Mouse (Mus musculus) MEL (cell line): ENCODE measurements around the gene Npm1. TPM values are rescaled to one million over a fixed set of nuclear protein-coding genes. Genes with fewer than 3 reads are reported as not detected.

Experiments
- DNase-seq: peaks from one replicate; pipeline ENCODE4 v3.0.0; 2011; ENCODE audit warnings: low read depth, low spot score
- H3K27ac ChIP-seq: 2 replicates; pipeline ENCODE4 v1.5.1; 2012; ENCODE audit warnings: low read depth, mild to moderate bottlenecking, control low read depth, low read length, moderate library complexity; ENCODE audit not compliant: control insufficient read depth
- H3K27me3 ChIP-seq, 2 experiments: fragments of 150-350 bp in 1 of 2; sonication (generic) in 1 of 2; 2 replicates each; pipeline ENCODE4 v1.6.1; 2012; ENCODE audit warnings: low read length in 2 of 2, mild to moderate bottlenecking in 2 of 2, improper control_type of control experiment in 1 of 2, moderate library complexity in 1 of 2; ENCODE audit not compliant: insufficient read depth in 2 of 2, control insufficient read depth in 1 of 2
- H3K36me3 ChIP-seq, 2 experiments: 2 replicates each; pipeline ENCODE4 v1.6.1; 2012 to 2014; ENCODE audit warnings: low read length in 2 of 2, improper control_type of control experiment in 1 of 2, inconsistent platforms in 1 of 2, mild to moderate bottlenecking in 1 of 2; ENCODE audit not compliant: insufficient read depth in 2 of 2, control insufficient read depth in 1 of 2
- H3K4me1 ChIP-seq, 2 experiments: fragments of 150-350 bp in 1 of 2; sonication (generic) in 1 of 2; 2 replicates each; pipeline ENCODE4 v1.6.1; 2012; ENCODE audit warnings: low read length in 2 of 2, improper control_type of control experiment in 1 of 2, mild to moderate bottlenecking in 1 of 2; ENCODE audit not compliant: insufficient read depth in 2 of 2, control insufficient read depth in 1 of 2
- H3K4me3 ChIP-seq, 2 experiments: fragments of 150-350 bp in 1 of 2; sonication (generic) in 1 of 2; 2 replicates each; pipeline ENCODE4 v1.5.1; 2012; ENCODE audit warnings: low read depth in 2 of 2, low read length in 2 of 2, mild to moderate bottlenecking in 2 of 2, moderate library complexity in 2 of 2, control low read depth in 1 of 2, improper control_type of control experiment in 1 of 2; ENCODE audit not compliant: control insufficient read depth in 1 of 2, insufficient read depth in 1 of 2
- H3K79me2 ChIP-seq: 2 replicates; pipeline ENCODE4 v1.6.1; 2012; ENCODE audit warnings: mild to moderate bottlenecking, low read length, moderate library complexity; ENCODE audit not compliant: control insufficient read depth, poor library complexity, insufficient read depth
- H3K9ac ChIP-seq: 2 replicates; pipeline ENCODE4 v1.6.1; 2012; ENCODE audit warnings: low read depth, mild to moderate bottlenecking, control low read depth, low read length, moderate library complexity; ENCODE audit not compliant: control insufficient read depth, poor library complexity, severe bottlenecking
- H3K9me3 ChIP-seq: fragments of 150-350 bp; sonication (generic); replicated peaks from 2 replicates; pipeline ENCODE4 v1.6.1; 2012; ENCODE audit warnings: mild to moderate bottlenecking, low read length, improper control_type of control experiment, moderate library complexity; ENCODE audit not compliant: insufficient read depth
- BHLHE40 ChIP-seq: IDR thresholded peaks from 2 replicates; pipeline ENCODE4 v1.6.1; 2012; ENCODE audit warnings: low read depth, mild to moderate bottlenecking, inconsistent platforms, low read length, improper control_type of control experiment, borderline replicate concordance
- CHD2 ChIP-seq: IDR thresholded peaks from 2 replicates; pipeline ENCODE4 v1.6.1; 2011; ENCODE audit warnings: low read length, improper control_type of control experiment
- CTCF ChIP-seq, 3 experiments: IDR thresholded peaks in 2 of 3; conservative IDR thresholded peaks in 1 of 3; 2 replicates each; pipeline ENCODE4 v1.5.1; 2011 to 2012; ENCODE audit warnings: low read length in 3 of 3, low read depth in 2 of 3, mild to moderate bottlenecking in 2 of 3, improper control_type of control experiment in 1 of 3, inconsistent platforms in 1 of 3, mixed read lengths in 1 of 3, moderate library complexity in 1 of 3; ENCODE audit not compliant: control insufficient read depth in 1 of 3, insufficient read depth in 1 of 3, poor library complexity in 1 of 3, severe bottlenecking in 1 of 3
- E2F4 ChIP-seq: IDR thresholded peaks from 2 replicates; pipeline ENCODE4 v1.6.1; 2011; ENCODE audit warnings: low read depth, low read length, improper control_type of control experiment, borderline replicate concordance
- ELF1 ChIP-seq: IDR thresholded peaks from 2 replicates; pipeline ENCODE4 v1.6.1; 2014; ENCODE audit warnings: low read depth, mild to moderate bottlenecking, inconsistent platforms, low read length, improper control_type of control experiment, moderate library complexity
- EP300 ChIP-seq, 2 experiments: IDR thresholded peaks; 2 replicates each; pipeline ENCODE4 v1.6.1; 2011; ENCODE audit warnings: improper control_type of control experiment in 2 of 2, low read length in 2 of 2, low read depth in 1 of 2, mild to moderate bottlenecking in 1 of 2
- GATA1 ChIP-seq: IDR thresholded peaks from 2 replicates; pipeline ENCODE4 v1.6.1; 2011; ENCODE audit warnings: low read depth, low read length, improper control_type of control experiment
- JUND ChIP-seq: IDR thresholded peaks from 2 replicates; pipeline ENCODE4 v1.6.1; 2011; ENCODE audit warnings: low read depth, mild to moderate bottlenecking, improper control_type of control experiment, low read length
- KAT2A ChIP-seq: conservative IDR thresholded peaks from 2 replicates; pipeline ENCODE4 v1.6.1; 2012; ENCODE audit warnings: low read depth, low read length, improper control_type of control experiment, inconsistent platforms
- MAFK ChIP-seq: IDR thresholded peaks from 2 replicates; pipeline ENCODE4 v1.6.1; 2011; ENCODE audit warnings: low read depth, mild to moderate bottlenecking, low read length, improper control_type of control experiment, borderline replicate concordance
- MAZ ChIP-seq: IDR thresholded peaks from 2 replicates; pipeline ENCODE4 v1.6.1; 2012; ENCODE audit warnings: low read depth, mild to moderate bottlenecking, inconsistent platforms, low read length, improper control_type of control experiment
- MEF2A ChIP-seq: IDR thresholded peaks from 2 replicates; pipeline ENCODE4 v1.6.1; 2014; ENCODE audit warnings: low read depth, mild to moderate bottlenecking, inconsistent platforms, low read length, improper control_type of control experiment; ENCODE audit not compliant: poor library complexity, insufficient replicate concordance, severe bottlenecking; ENCODE audit errors: extremely low read depth
- MYB ChIP-seq: IDR thresholded peaks from 2 replicates; pipeline ENCODE4 v1.6.1; 2011; ENCODE audit warnings: mild to moderate bottlenecking, low read depth, low read length, improper control_type of control experiment
- MYC ChIP-seq: IDR thresholded peaks from 2 replicates; pipeline ENCODE4 v1.6.1; 2011; ENCODE audit warnings: low read depth, mild to moderate bottlenecking, low read length, improper control_type of control experiment, moderate library complexity
- POLR2A ChIP-seq, 2 experiments: IDR thresholded peaks; 2 replicates each; pipeline ENCODE4 v1.6.1; 2011 to 2012; ENCODE audit warnings: low read length in 2 of 2, mild to moderate bottlenecking in 2 of 2, control low read depth in 1 of 2, improper control_type of control experiment in 1 of 2, low read depth in 1 of 2, moderate library complexity in 1 of 2; ENCODE audit not compliant: control insufficient read depth in 1 of 2, insufficient read depth in 1 of 2, poor library complexity in 1 of 2
- POLR2AphosphoS2 ChIP-seq: IDR thresholded peaks from 2 replicates; pipeline ENCODE4 v1.6.1; 2011; ENCODE audit warnings: low read length, improper control_type of control experiment
- POLR2AphosphoS5 ChIP-seq: IDR thresholded peaks from 2 replicates; pipeline ENCODE4 v1.6.1; 2012; ENCODE audit warnings: low read depth, borderline replicate concordance, mild to moderate bottlenecking, inconsistent platforms, low read length, moderate library complexity, mixed read lengths
- SIN3A ChIP-seq: IDR thresholded peaks from 2 replicates; pipeline ENCODE4 v1.6.1; 2012; ENCODE audit warnings: low read length, improper control_type of control experiment, inconsistent platforms
- SMC3 ChIP-seq: IDR thresholded peaks from 2 replicates; pipeline ENCODE4 v1.6.1; 2011; ENCODE audit warnings: low read depth, low read length, improper control_type of control experiment
- TAL1 ChIP-seq: IDR thresholded peaks from 2 replicates; pipeline ENCODE4 v1.6.1; 2012; ENCODE audit warnings: mild to moderate bottlenecking, inconsistent platforms, low read length, moderate library complexity, mixed read lengths
- TBP ChIP-seq: IDR thresholded peaks from 2 replicates; pipeline ENCODE4 v1.8.0; 2011; ENCODE audit warnings: low read depth, low read length, improper control_type of control experiment
- TCF12 ChIP-seq: IDR thresholded peaks from 2 replicates; pipeline ENCODE4 v1.6.1; 2014; ENCODE audit warnings: low read depth, mild to moderate bottlenecking, inconsistent platforms, low read length, improper control_type of control experiment, moderate library complexity
- UBTF ChIP-seq: IDR thresholded peaks from 2 replicates; pipeline ENCODE4 v1.6.1; 2012; ENCODE audit warnings: low read depth, mild to moderate bottlenecking, inconsistent platforms, low read length, improper control_type of control experiment, moderate library complexity, borderline replicate concordance; ENCODE audit not compliant: insufficient read depth
- USF1 ChIP-seq: IDR thresholded peaks from 2 replicates; pipeline ENCODE4 v1.6.1; 2014; ENCODE audit warnings: low read depth, mild to moderate bottlenecking, inconsistent platforms, low read length, improper control_type of control experiment, moderate library complexity
- USF2 ChIP-seq, 2 experiments: IDR thresholded peaks; 2 replicates each; pipeline ENCODE4 v1.6.1; 2011 to 2012; ENCODE audit warnings: improper control_type of control experiment in 2 of 2, low read length in 2 of 2, borderline replicate concordance in 1 of 2, inconsistent platforms in 1 of 2, low read depth in 1 of 2, mild to moderate bottlenecking in 1 of 2; ENCODE audit not compliant: insufficient read depth in 1 of 2
- ZC3H11A ChIP-seq: IDR thresholded peaks from 2 replicates; pipeline ENCODE4 v1.6.1; 2012; ENCODE audit warnings: low read depth, mild to moderate bottlenecking, inconsistent platforms, low read length, improper control_type of control experiment
- ZNF384 ChIP-seq: IDR thresholded peaks from 2 replicates; pipeline ENCODE4 v1.6.1; 2012; ENCODE audit warnings: low read depth, mild to moderate bottlenecking, inconsistent platforms, low read length, improper control_type of control experiment
- polyA plus RNA-seq, 2 experiments: library from polyadenylated mRNA; stranded (reverse) in 1 of 2; unstranded in 1 of 2; fragments of >175 nt in 1 of 2; fragments of >200 nt in 1 of 2; gene quantifications; 2 replicates each; pipeline versions ENCODE4 v1.2.1 to v1.2.4; 2012; ENCODE audit warnings: low replicate concordance in 2 of 2, low read depth in 1 of 2; ENCODE audit not compliant: insufficient read length in 2 of 2, insufficient read depth in 1 of 2, missing spikeins in 1 of 2
- total RNA-seq: library from RNA; depleted of rRNA; stranded (reverse); fragments of 300-350 nt; gene quantifications from 2 replicates; pipeline ENCODE4 v1.2.3, GENCODE M21; 2012

Gene Npm1
- total and polyA plus RNA-seq, 3 experiments: 839 to 4,033 (median 3,244) TPM

DNA sequence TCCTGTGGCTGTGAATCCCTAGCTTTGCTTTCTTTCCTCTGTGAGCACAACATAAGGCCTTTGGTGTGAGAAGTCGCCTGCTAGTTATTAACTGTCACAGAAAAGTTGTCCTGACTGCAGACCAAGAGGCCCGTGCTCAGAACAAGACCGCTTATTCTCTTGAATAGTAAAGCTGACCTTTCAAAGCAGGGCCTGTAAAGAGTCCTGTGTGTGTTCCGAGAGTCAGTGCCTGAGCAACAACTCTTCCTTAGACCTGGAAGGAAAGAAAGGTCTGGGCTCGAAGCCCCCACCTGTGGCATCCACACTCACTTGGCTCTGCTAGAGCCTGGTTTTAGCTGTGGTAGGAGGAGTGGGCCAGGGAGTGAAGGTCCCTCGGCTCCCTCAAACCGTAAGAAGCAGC is 32.1 kb upstream of the Npm1 start:
- Histone ChIP-seq H3K27me3 (no peaks in the 10 kb centered on the region), H3K4me1 (no peaks in the 10 kb centered on the region), H3K36me3 (no peaks in the 10 kb centered on the region), H3K79me2 (no peaks in the 10 kb centered on the region), H3K9me3 (no peaks in the 10 kb centered on the region), H3K4me3 (no peak overlapping the region), H3K27ac (no peak overlapping the region), H3K9ac (no peak overlapping the region)
- DNase-seq: no peak
- no peak for TF ChIP-seq MAFK
- TF ChIP-seq ZC3H11A: no peak
- TF ChIP-seq MEF2A: no peak
- no peak for TF ChIP-seq UBTF
- TF ChIP-seq TCF12: no peak
- no peak for TF ChIP-seq TAL1
- no peak for TF ChIP-seq ZNF384
- no peak for TF ChIP-seq POLR2AphosphoS5
- no peak for TF ChIP-seq ELF1
- TF ChIP-seq TBP: no peak
- no peak for TF ChIP-seq JUND
- no peak for TF ChIP-seq EP300 (IDR thresholded peaks at IDR 0.05; ENCODE audit: low read depth in 1 of 2, low read length in 2 of 2)
- TF ChIP-seq BHLHE40: no peak
- TF ChIP-seq KAT2A: no peak
- no peak for TF ChIP-seq MYB
- no peak for TF ChIP-seq MYC
- no peak for TF ChIP-seq POLR2A (IDR thresholded peaks at IDR 0.05; ENCODE audit: control insufficient read depth in 1 of 2, insufficient read depth in 1 of 2, low read depth in 1 of 2, low read length in 2 of 2, poor library complexity in 1 of 2)
- TF ChIP-seq USF2 (IDR thresholded peaks at IDR 0.05; ENCODE audit: borderline replicate concordance in 1 of 2, insufficient read depth in 1 of 2, low read depth in 1 of 2, low read length in 2 of 2): no peak
- TF ChIP-seq, all 39 proteins: peak for 0

DNA sequence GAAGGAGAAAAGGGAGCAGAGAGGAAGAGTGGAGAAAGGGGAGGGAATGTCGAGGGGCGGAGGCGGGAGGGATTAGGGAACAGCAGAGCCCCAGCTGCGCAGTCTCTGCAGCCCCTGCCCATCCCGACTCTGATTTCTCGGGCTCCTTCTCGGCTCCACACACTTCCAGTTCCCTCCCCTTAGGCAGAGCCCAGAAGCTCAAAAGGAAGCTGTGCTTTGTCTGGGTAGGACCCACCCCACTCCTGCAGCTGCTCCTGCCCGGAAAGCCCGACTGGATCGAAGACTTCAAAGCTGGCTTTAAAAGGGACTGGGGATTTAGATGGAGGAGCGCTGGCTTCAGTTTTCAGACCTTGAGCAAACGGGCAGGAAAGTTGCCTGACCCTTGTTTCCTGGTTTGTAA is 30.7 kb upstream of the Npm1 start:
- Histone ChIP-seq H3K4me3 (no peak overlapping the region), H3K27me3 (no peaks in the 10 kb centered on the region; a peak in 1 of 4 replicates), H3K9ac (no peak overlapping the region), H3K79me2 (no peaks in the 10 kb centered on the region), H3K4me1 (no peaks in the 10 kb centered on the region)
- TF ChIP-seq MYB (no peak), GATA1 (no peak), UBTF (no peak), CTCF (IDR thresholded peaks at IDR 0.05 in 2 of 3, conservative IDR thresholded peaks at IDR 0.05 in 1 of 3; ENCODE audit: control insufficient read depth in 1 of 3, insufficient read depth in 1 of 3, low read depth in 2 of 3, low read length in 3 of 3, poor library complexity in 1 of 3, severe bottlenecking in 1 of 3) (no peak), MAFK (no peak), SIN3A (no peak), TBP (no peak), ZNF384 (no peak), E2F4 (no peak), KAT2A (no peak), EP300 (IDR thresholded peaks at IDR 0.05; ENCODE audit: low read depth in 1 of 2, low read length in 2 of 2) (no peak), SMC3 (no peak), USF1 (no peak), MAZ (no peak), POLR2AphosphoS2 (no peak), CHD2 (no peak), MEF2A (no peak), JUND (no peak), TCF12 (no peak), POLR2AphosphoS5 (no peak)
- TF ChIP-seq, all 39 proteins: peak for 0
- DNase-seq: no peak
- Histone ChIP-seq H3K27ac (no peak overlapping the region), H3K36me3 (no peaks in the 10 kb centered on the region), H3K9me3 (no peaks in the 10 kb centered on the region)
